Mouse (Mus musculus) lung, postnatal 10 days (tissue): ENCODE data around the gene Tmsb15l.
A peak's percentile ranks its signal among the peaks of the same experiment; 100 is the strongest.
"Not testable (repeated sequence)": the region's sequence is repeated elsewhere in the genome, so short reads cannot be mapped to it uniquely, and the experiment has no call there.

Experiments
- DNase-seq: peaks from one replicate; pipeline ENCODE4 v3.0.0; 2021

The Tmsb15l gene

DNA sequence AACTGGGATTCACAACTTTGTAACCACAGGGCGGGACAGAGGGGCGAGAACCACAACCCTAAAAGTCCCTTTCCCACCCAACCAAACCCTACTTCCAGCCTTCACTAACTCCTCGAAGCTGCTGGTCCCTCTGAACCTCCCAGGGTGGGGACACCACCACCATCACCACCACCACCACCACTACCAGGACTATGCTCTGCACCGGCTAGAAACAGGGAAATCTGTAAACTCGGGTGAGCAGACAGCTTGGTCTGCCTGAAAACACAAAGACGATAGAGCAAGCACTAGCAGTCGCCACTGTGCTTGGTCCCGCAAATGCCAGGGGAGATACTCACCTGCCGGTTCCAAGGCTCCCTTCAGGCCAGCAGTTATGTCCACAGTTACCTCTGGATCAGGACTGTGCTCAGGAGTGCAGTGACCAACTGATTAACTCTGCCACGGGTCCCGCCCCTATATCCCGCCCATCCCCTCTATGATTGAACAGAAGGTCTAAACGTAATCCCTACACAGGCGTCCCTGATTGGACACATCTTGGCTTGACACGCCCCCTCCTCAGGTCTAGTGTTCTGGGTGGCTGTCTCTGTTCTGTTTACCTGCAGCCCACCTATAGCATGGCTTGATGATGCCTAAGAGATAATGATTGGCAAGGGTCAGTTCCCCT, at the start of gene Tmsb15l, which contains the start of gene Tmsb15b1:
TSS of gene Tmsb15l (minus strand) at position 446 of the 661 bp plus-strand sequence.
TSS of gene Tmsb15b1 (minus strand) at position 451 of the 661 bp plus-strand sequence.
- peak; percentile 84 for DNase-seq

DNA sequence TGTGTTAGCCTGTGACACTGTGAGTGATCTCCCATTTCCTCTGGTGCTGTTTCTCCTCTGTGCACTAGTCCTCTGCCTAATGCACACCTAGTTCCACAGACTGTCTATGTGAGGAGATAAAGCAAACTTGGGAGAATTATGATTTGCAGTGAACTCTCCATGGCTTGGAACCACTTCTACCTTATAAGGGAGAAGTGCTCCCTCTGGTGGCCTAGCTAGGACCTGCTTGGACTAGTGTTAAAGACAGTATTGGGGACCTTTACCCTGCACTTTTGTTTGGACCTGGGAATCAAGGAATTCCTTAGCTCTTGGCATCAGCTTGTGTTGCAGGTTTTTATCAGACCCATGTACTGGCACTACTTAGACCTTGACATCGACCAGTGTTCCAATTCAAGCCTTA, 42.6 kb upstream of the Tmsb15l start:
- peak; percentile 65 for DNase-seq

DNA sequence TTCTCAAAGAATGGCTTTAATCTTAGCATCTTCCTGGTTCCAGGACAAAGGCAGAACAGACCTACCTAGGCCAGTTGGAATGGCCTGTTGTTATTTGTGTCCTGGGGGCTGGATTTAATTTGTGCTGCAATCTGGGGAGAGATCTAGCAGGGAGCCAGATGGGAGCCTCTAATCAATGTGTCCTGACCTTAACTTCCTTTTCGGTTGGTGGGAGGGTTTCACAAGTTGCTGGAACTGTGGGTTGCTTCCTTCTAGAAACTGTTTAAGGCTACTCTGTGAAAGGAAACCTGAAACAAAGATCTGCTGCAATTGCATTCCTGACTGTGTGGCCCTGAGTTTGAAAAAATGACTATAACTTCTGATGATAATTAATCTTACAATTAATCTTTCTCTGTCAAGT, 41.0 kb upstream of the Tmsb15l start:
- no peak for DNase-seq

DNA sequence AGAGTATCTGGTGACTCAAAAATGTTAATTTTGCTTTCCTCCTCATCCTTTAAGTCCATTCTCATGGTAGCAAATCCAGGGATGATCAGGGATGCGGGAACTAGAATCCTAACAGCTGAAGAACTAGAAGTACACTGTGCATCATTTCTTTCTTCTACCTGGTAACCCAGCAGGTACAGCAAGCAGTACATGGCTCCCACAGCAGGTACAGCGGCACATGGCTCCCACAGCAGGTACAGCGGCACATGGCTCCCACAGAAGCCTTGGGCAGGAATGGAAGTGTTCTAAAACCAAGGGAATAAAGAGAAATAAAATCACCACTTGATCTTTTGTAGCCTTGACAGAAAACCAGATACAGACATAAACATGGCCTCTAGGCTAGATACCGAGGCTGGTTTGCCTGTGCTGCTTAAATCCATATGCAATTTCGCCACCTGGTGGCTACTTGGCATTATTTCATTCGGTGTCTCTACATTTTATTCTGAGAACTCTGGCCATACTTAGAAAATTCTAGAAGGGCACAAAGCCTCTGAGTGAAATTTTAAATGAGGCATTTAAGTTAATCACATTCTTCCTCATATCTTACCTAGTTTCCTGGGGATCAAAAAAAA, 38.5 kb upstream of the Tmsb15l start:
- DNase-seq: peak; percentile 56

DNA sequence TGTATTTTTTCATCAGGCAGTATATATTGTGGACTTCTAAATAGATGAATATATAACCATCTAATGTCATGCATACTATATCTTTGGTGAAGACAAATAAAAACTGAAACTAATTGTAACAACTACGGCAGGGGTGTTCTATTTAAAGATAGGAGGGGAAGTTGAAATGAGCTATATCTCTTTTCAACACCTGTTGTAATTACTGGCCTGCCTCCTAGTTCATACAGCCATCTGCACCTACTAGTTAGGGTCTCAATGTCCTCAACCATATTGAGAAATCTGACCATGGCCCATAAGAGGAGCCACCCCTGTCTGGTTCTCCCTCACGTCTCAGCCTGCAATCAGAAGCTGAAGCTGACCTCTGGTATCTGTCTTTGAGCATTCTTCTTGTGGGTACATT, 19.6 kb upstream of the Tmsb15l start:
- no peak for DNase-seq

DNA sequence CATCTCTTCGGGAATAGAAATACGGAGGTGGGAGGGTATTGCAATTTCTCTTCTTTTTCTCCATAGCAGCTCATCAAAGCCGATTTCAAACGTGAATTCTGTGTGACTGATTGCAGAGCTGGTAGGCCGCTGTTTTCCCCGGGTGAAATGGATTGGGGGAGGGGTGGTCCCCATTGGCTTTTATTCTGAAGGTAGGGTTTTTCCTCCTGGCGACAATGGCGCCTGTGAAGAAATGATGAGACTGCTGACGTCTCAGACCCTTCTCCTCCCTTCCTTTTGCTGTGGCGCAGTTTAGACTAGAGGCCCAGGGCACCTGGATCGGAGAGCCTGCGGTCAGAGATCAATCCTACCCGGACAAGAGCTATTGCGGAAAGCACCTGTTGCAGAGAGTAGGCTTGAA, 17.0 kb upstream of the Tmsb15l start:
- DNase-seq: no peak

DNA sequence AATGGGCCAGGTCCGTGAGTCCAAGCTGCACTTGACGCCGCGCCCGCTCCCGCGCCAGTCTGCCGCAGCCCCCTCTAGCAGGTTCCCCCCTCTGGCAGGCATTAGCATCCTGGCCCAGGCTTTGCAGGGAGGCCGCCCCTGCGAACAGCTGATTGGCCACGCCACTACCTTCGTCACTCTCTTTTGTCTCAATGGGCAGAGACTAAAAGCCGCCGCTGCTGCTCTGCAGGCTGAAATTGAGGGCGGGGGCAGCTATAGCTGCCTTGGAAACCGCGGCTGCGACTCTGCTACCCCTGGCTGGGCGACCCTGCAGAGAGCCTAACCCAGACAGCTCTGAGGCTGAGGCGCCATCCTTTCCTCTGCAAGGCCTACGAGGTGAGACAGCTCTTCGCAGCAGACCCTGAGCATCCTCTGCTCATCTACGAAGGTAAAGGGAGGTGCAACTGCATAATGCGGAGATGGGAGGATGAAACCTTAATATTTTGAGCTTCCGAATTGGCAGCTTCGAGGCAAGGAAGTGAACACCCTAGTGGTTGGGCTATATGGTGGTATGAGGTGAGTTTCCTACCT, 16.4 kb upstream of the Tmsb15l start, which contains the start of gene Zcchc18:
TSS of gene Zcchc18 (plus strand) at position 178 of the 570 bp plus-strand sequence.
- peak; percentile 55 for DNase-seq

DNA sequence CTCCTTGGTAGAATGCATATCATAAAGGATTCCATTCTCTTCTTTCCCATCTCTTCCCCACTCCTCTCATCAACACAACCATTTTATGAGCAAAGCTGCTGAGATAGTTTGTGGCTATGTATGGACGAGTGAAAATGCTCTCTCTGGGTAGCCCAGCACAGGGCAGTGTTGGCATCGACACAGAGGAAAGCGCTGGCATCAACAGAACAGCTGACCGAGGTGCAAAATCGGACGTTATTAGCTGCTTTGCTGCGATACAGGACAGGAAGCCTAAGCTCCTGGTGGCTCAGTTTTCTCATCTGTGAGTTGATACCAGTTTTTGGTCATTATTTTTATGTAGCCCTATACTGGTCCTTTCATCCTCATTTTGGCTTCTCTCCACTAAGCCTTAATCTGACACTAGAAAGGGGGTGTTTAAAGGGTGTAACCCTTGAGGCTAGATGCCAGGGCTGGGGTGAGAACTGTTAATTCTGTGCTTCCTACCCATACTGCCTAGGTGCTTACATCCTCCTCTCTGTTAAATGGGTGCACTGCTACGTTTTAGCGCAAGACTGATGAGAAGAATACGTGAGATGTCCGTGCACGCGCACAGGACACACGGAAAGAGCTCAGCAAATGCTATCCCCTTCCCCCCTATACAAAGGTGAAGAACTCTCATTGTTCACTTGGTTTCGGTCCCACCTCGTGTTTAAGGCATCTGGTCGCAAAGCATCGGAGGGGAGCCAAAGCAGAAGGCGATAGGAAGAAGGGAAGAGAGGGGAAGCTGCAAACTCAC, 15.7 kb upstream of the Tmsb15l start:
- DNase-seq: no peak

DNA sequence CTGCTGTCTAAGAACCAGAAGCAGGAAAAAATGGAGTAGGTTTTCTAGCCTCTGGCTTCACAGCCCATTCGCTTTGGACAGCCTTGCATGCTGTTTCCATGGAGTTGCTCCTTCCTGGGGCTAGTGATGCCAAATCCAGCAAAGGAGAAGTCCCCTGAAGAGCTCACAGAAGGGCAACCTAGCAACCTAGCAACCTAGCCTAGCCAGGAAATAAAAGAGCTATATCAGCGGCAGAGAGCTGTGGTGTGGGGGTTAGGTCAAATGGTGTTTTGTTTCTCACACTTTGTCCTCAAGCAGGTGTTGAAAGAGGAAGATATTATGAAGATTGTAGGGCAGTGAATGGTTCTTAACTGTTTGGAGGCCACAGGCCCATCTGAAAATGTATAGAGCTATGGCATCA, 14.6 kb upstream of the Tmsb15l start:
- DNase-seq: no peak

DNA sequence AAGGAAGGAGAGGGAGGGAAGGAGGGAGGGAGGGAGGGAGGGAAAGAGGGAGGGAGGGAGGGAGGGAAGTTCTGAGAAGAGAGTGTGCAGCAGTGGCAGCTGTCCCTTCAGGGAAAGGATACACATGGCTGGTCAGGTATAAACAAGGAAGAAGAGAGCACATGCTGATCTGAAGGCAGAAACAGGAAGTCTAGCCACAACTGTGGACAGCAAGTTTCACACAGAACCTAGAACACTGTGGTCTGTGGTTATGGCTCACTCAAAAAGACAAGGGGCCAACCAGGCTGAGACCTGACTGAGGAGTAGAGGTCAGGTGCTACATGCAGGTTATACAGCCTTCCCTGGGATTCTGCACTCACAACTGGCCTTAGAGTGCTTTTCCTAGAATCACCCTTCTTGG, 9.4 kb upstream of the Tmsb15l start:
- no peak for DNase-seq

DNA sequence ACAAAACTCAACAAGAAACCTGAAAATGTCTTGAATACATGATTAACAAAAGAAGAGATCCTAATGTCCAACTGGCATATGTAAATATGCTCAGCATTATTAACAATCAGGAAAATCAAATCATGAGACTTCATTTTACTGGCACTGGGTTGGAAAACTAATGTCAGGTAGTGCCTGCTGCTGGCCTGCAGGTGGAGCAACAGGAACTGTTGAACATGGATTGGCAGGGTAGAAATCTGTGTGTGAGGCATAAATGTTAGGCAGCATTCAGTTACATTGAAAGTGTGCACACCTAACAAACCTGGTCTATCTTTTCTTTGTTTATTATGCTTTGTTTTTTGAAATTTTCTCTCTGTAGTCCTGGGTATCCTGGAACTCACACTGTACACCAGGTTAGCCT, 1.9 kb upstream of the Tmsb15l start:
- DNase-seq: no peak

DNA sequence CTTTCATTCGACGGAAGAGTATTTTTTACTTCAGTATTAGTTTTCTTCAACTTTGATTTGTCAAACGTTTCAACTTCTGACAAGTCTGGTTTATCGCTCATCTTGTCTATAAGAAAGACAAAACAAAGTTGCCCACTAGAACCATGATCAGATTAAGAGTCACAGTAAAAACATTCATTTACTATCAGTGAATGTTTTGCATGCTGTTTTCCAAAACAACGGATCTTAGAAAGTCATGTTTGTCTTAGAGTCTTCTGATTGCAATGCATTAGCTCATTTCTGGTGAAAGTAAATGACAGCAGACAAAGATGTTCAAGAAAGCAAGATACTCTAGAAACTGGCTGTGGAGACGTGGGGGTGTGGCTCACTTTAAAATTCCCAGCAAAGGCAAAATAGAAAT, 1.3 kb downstream of the Tmsb15l start, which contains the start of gene Tmsb15b2:
TSS of gene Tmsb15b2 (minus strand) at position 101 of the 400 bp plus-strand sequence.
- DNase-seq: not testable (repeated sequence)

DNA sequence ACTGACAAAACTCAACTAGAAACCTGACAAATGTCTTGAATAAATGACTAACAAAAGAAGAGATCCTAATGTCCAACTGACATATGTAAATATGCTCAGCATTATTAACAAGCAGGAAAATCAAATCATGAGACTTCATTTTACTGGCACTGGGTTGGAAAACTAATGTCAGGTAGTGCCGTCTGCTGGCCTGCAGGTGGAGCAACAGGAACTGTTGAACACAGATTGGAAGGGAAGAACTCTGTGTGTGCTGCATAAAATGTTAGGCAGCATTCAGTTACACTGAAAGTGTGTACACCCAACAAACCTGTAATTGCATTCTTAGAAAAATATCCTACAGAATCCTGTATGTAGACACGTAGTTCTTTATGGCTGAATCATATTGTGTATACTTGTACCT, 17.0 kb downstream of the Tmsb15l start:
- peak; percentile 6 for DNase-seq

DNA sequence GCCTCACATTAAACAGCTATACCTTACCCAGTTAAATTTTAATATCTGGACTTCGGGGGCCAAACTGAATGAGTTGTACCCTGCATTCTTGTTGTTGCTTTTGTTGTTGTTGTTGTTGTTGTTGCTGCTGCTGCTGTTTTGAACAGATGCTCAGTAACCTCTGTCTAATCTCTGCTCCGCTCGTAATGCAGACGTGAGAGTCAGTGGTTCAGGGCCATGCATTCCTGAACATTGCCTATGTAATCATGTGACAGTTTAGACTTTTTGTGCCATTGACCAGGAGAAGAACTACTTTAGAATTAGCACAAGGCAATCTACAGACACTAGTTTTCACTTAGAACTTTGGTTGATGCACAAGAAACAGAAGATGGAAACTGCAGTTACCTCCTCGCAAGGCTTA, 18.4 kb downstream of the Tmsb15l start:
- not testable (repeated sequence) for DNase-seq

DNA sequence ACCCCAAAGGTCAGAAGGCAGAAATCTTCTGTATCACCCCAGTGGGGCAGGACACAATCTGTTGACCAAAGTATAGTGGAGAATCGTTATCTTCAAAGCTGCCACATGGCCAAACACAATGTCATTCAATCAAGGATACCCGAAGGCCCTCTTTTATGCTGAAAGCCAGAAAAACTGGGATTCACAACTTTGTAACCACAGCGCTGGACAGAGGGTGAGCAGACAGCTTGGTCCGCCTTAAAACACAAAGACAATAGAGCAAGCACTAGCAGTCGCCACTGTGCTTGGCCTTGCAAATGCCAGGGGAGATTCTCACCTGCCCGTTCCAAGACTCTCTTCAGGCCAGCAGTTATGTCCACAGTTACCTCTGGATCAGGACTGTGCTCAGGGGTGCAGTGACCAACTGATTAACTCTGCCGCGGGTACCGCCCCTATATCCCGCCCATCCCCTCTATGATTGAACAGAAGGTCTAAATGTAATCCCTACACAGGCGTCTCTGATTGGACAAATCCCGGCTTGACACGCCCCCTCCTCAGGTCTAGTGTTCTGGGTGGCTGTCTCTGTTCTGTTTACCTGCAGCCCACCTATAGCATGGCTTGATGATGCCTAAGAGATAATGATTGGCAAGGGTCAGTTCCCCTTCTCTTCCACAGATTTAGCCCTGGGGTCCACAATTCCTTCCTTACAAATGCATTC, 18.9 kb downstream of the Tmsb15l start:
- DNase-seq: peak; percentile 55

DNA sequence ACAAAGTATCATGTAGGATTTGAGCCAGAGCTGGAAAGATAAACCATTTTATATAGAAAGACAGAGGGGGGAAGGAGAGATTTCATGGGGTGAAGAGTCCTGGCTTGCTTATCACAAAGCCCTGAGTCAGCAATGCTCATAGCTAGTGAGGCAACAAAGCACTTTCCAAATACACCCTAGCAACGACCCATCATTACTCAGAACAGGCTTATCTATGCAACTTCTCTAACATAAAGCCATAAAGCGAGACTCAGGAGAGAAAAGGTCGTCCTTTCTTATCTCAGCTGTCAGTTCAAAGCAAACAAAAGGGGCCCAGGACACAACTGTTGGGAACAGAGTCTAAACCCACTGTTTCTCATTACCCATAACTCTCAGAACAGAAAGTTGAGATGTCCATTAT, 38.7 kb downstream of the Tmsb15l start:
- no peak for DNase-seq

DNA sequence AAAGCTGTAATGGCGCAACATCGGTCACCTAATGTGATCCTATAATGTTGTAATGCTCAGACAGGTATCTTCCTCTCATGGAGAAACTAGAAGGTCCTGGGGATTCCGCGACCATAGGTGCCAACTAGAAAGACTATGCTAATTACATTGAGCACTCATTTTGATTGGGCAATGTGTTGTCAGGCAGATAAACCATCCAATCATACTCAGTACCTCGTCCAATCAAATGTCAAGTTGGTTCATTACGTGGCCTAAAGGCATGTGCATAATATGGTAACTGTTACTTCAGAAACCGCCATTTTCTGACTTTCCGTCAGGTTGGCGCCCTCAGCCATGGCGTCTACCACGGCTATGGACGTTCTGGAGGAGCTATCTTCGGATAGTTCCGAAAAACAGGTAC, 49.6 kb downstream of the Tmsb15l start, which contains the start of gene H2bfm:
TSS of gene H2bfm (plus strand) at position 295 of the 400 bp plus-strand sequence.
- DNase-seq: no peak

DNA sequence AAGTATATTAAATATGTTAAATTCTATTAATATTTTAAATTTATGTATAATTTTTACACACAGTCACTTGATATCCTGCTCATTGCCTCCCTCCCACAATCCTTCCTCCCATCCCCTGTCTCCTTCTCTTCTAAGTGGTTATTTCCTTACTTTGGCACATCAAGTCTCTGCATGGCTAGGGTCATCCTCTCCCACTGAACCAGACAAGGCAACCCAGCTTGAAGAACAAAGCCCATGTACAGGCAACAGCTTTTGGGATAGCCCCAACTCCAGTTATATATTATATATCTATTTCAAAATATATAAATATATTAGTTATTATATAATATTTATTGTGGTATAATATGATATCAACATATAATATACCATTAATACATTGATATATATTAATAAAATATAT, 50.8 kb downstream of the Tmsb15l start:
- DNase-seq: no peak
